Mouse (Mus musculus) olfactory bulb, adult 2 months (tissue): ENCODE data around the gene Adgre5. TPM values are rescaled to one million over a fixed set of nuclear protein-coding genes. Genes with fewer than 3 reads are reported as not detected.

Experiments
- H3K27ac ChIP-seq: fragments of 200-500 bp; 2 replicates; pipeline ENCODE4 v1.5.1; 2012; ENCODE audit warnings: low read depth, low read length; ENCODE audit not compliant: insufficient read depth
- H3K4me1 ChIP-seq: fragments of 200-500 bp; 2 replicates; pipeline ENCODE4 v1.6.1; 2012; ENCODE audit warnings: low read length; ENCODE audit not compliant: control insufficient read depth, insufficient read depth
- H3K4me3 ChIP-seq: fragments of 200-500 bp; 2 replicates; pipeline ENCODE4 v1.5.1; 2012; ENCODE audit warnings: mild to moderate bottlenecking, low read depth, low read length, moderate library complexity; ENCODE audit not compliant: insufficient read depth
- CTCF ChIP-seq: fragments of 200-500 bp; IDR thresholded peaks from 2 replicates; pipeline ENCODE4 v1.5.1; 2012; ENCODE audit warnings: low read depth, mild to moderate bottlenecking, low read length, moderate library complexity; ENCODE audit not compliant: insufficient read depth
- POLR2A ChIP-seq: fragments of 200-500 bp; IDR thresholded peaks from 2 replicates; pipeline ENCODE4 v1.6.1; 2012; ENCODE audit warnings: mild to moderate bottlenecking, low read depth, low read length, moderate library complexity; ENCODE audit not compliant: insufficient read depth
- WGBS: fragments of 180-500 bp; shearing (Covaris S2); methylation state at CpG from one replicate; pipeline ENCODE4 v1.1.7; 2018; 5-methylcytosine and 5-hydroxymethylcytosine counted together
- polyA plus RNA-seq: library from polyadenylated mRNA; stranded (reverse); fragments of >200 nt; gene quantifications from 2 replicates; pipeline ENCODE4 v1.2.4, GENCODE M21; 2012; ENCODE audit warnings: low replicate concordance; ENCODE audit not compliant: missing spikeins, insufficient read depth, insufficient read length

Gene Adgre5
- polyA plus RNA-seq, 1 experiment, result not detected

- TF ChIP-seq POLR2A (no peak), CTCF (no peak)
- Histone ChIP-seq H3K4me3 (peak overlapping the region; percentile 79), H3K27ac (0 out of 2 replicates have a peak overlapping the region, but pooled peaks have one; percentile 6), H3K4me1 (peaks cover 29% of the 10 kb centered on the region)
- WGBS, result 8% methylated on average over 15 of the region's 15 CpGs
These were observed 42.9 kb downstream of the Adgre5 start for GRCm38 (mm10) chr8:83698291-83698660.

- WGBS, result 59% methylated on average over 19 of the region's 19 CpGs
- TF ChIP-seq CTCF, result no peak
- TF ChIP-seq POLR2A, result no peak
- Histone ChIP-seq H3K27ac (peak overlapping the region; percentile 6; the same call in 1 of the 2 replicates), H3K4me1 (peaks cover 29% of the 10 kb centered on the region), H3K4me3 (peak overlapping the region; percentile 79)
These were observed 43.5 kb downstream of the Adgre5 start for GRCm38 (mm10) chr8:83697374-83698220.

- TF ChIP-seq CTCF (no peak), POLR2A (no peak)
- no peak overlapping the region for H3K4me3 ChIP-seq
- H3K27ac ChIP-seq, result no peak overlapping the region
- WGBS, result 73% methylated on average over 17 of the region's 17 CpGs
- peaks cover 29% of the 10 kb centered on the region for H3K4me1 ChIP-seq
These were observed 45.6 kb downstream of the Adgre5 start for GRCm38 (mm10) chr8:83695351-83696106.

- TF ChIP-seq POLR2A, result no peak
- TF ChIP-seq CTCF, result no peak
- H3K27ac ChIP-seq, result no peak overlapping the region
These were observed 46.6 kb downstream of the Adgre5 start for GRCm38 (mm10) chr8:83694369-83695160.

GRCm38 (mm10) chr8:83693609-83694236 lies 47.4 kb downstream of the Adgre5 start:
- peaks cover 26% of the 10 kb centered on the region for H3K4me1 ChIP-seq
- no peak overlapping the region for H3K4me3 ChIP-seq
- H3K27ac ChIP-seq, result no peak overlapping the region
- TF ChIP-seq CTCF (no peak), POLR2A (no peak)
- 74% methylated on average over 10 of the region's 10 CpGs for WGBS

More at GRCm38 (mm10) chr8:83694369-83695160, 46.6 kb downstream of the Adgre5 start:
- 91% methylated on average over 11 of the region's 11 CpGs for WGBS
- peaks cover 29% of the 10 kb centered on the region for H3K4me1 ChIP-seq
- H3K4me3 ChIP-seq, result no peak overlapping the region

GRCm38 (mm10) chr8:83689264-83689663 lies 51.9 kb downstream of the Adgre5 start:
- TF ChIP-seq POLR2A (no peak), CTCF (no peak)
- Histone ChIP-seq H3K4me3 (no peak overlapping the region), H3K4me1 (peaks cover 5% of the 10 kb centered on the region), H3K27ac (no peak overlapping the region)
- WGBS, result 87% methylated on average over 6 of the region's 6 CpGs

GRCm38 (mm10) chr8:83684517-83684916 lies 56.6 kb downstream of the Adgre5 start:
- Histone ChIP-seq H3K27ac (no peak overlapping the region), H3K4me1 (no peaks in the 10 kb centered on the region), H3K4me3 (no peak overlapping the region)
- 96% methylated on average over 9 of the region's 9 CpGs for WGBS
- no peak for TF ChIP-seq POLR2A
- TF ChIP-seq CTCF, result no peak

GRCm38 (mm10) chr8:83681099-83681498 lies 60.0 kb downstream of the Adgre5 start:
- H3K4me3 ChIP-seq, result no peak overlapping the region
- H3K4me1 ChIP-seq, result no peaks in the 10 kb centered on the region
- TF ChIP-seq POLR2A (no peak), CTCF (no peak)
- 52% methylated on average over 6 of the region's 6 CpGs for WGBS
- H3K27ac ChIP-seq, result no peak overlapping the region
